Mouse (Mus musculus): Measurements from ENCODE around the gene Smad5. TPM values are rescaled to one million over a fixed set of nuclear protein-coding genes. Genes with fewer than 3 reads are reported as not detected.

The Smad5 gene
- polyA plus RNA-seq (2016; fragmentation: Nextera tagmentation; extraction: Ambion mirVana): 37.0 and 37.2 TPM in 2 replicates

- peaks cover 40% of the 10 kb centered on the region for H3K4me1 ChIP-seq
- peak within 1 kb of the TSS; percentile 92 for H3K9ac ChIP-seq
- peak within 1 kb of the TSS; percentile 89 for H3K27ac ChIP-seq
- ATAC-seq (ENCODE audit: low FRiP score, low read depth): peak; percentile 82
- no peaks in the 10 kb centered on the region for H3K27me3 ChIP-seq (replicated peaks)
- 0 out of 2 replicates have a peak, but pooled peaks cover 6% of the 10 kb centered on the region for H3K36me3 ChIP-seq
- WGBS: 3% methylated on average over 60 of the region's 62 CpGs
- H3K4me3 ChIP-seq: peak within 1 kb of the TSS; percentile 81
- H3K4me2 ChIP-seq (replicated peaks): peak within 1 kb of the TSS; percentile 79
- no peaks in the 10 kb centered on the region for H3K9me3 ChIP-seq
Observed at GRCm38 (mm10) chr13:56702469-56703221, at the start of gene Smad5. Smad5 (plus strand) TSS chr13:56703010.

GRCm38 (mm10) chr13:56654176-56654575, 48.6 kb upstream of the Smad5 start:
- 93% methylated on average over 5 of the region's 5 CpGs for WGBS
- no peaks in the 10 kb centered on the region for H3K36me3 ChIP-seq
- H3K9ac ChIP-seq: no peak overlapping the region
- H3K27me3 ChIP-seq (replicated peaks): no peaks in the 10 kb centered on the region
- no peak overlapping the region for H3K4me3 ChIP-seq
- H3K27ac ChIP-seq: no peak overlapping the region
- no peaks in the 10 kb centered on the region for H3K4me1 ChIP-seq
- ATAC-seq (ENCODE audit: low FRiP score, low read depth): no peak
- H3K9me3 ChIP-seq: no peaks in the 10 kb centered on the region
- no peak overlapping the region for H3K4me2 ChIP-seq (replicated peaks)

GRCm38 (mm10) chr13:56657946-56658512, 44.8 kb upstream of the Smad5 start:
- H3K4me1 ChIP-seq: no peaks in the 10 kb centered on the region
- no peak overlapping the region for H3K4me3 ChIP-seq
- no peaks in the 10 kb centered on the region for H3K27me3 ChIP-seq (replicated peaks)
- no peaks in the 10 kb centered on the region for H3K36me3 ChIP-seq
- WGBS: 43% methylated on average over 7 of the region's 7 CpGs
- no peak overlapping the region for H3K27ac ChIP-seq
- no peak overlapping the region for H3K9ac ChIP-seq
- no peak overlapping the region for H3K4me2 ChIP-seq (replicated peaks)
- H3K9me3 ChIP-seq: no peaks in the 10 kb centered on the region
- ATAC-seq (ENCODE audit: low FRiP score, low read depth): no peak

GRCm38 (mm10) chr13:56658931-56659330, 43.9 kb upstream of the Smad5 start:
- no peak overlapping the region for H3K9ac ChIP-seq
- H3K36me3 ChIP-seq: no peaks in the 10 kb centered on the region
- H3K27ac ChIP-seq: no peak overlapping the region
- H3K27me3 ChIP-seq (replicated peaks): no peaks in the 10 kb centered on the region
- no peaks in the 10 kb centered on the region for H3K9me3 ChIP-seq
- 70% methylated on average over 6 of the region's 6 CpGs for WGBS
- no peak overlapping the region for H3K4me3 ChIP-seq
- no peaks in the 10 kb centered on the region for H3K4me1 ChIP-seq
- no peak for ATAC-seq (ENCODE audit: low FRiP score, low read depth)
- no peak overlapping the region for H3K4me2 ChIP-seq (replicated peaks)

GRCm38 (mm10) chr13:56661914-56662621, 40.7 kb upstream of the Smad5 start:
- WGBS: 64% methylated on average over 7 of the region's 7 CpGs
- H3K27ac ChIP-seq: no peak overlapping the region

GRCm38 (mm10) chr13:56664256-56665170, 38.3 kb upstream of the Smad5 start:
- H3K27ac ChIP-seq: no peak overlapping the region
- H3K4me3 ChIP-seq: no peak overlapping the region
- H3K4me1 ChIP-seq: no peaks in the 10 kb centered on the region
- no peak overlapping the region for H3K4me2 ChIP-seq (replicated peaks)
- no peaks in the 10 kb centered on the region for H3K27me3 ChIP-seq (replicated peaks)
- no peak for ATAC-seq (ENCODE audit: low FRiP score, low read depth)
- no peaks in the 10 kb centered on the region for H3K9me3 ChIP-seq
- H3K9ac ChIP-seq: no peak overlapping the region
- H3K36me3 ChIP-seq: no peaks in the 10 kb centered on the region
- 71% methylated on average over 17 of the region's 17 CpGs for WGBS

More at GRCm38 (mm10) chr13:56661914-56662621, 40.7 kb upstream of the Smad5 start:
- H3K27me3 ChIP-seq (replicated peaks): no peaks in the 10 kb centered on the region
- ATAC-seq (ENCODE audit: low FRiP score, low read depth): no peak
- no peak overlapping the region for H3K4me2 ChIP-seq (replicated peaks)
- no peaks in the 10 kb centered on the region for H3K4me1 ChIP-seq
- no peaks in the 10 kb centered on the region for H3K36me3 ChIP-seq
- H3K9me3 ChIP-seq: no peaks in the 10 kb centered on the region
- H3K4me3 ChIP-seq: no peak overlapping the region
- H3K9ac ChIP-seq: no peak overlapping the region

- Histone ChIP-seq H3K9me3 (no peaks in the 10 kb centered on the region), H3K4me3 (no peak overlapping the region), H3K4me1 (no peaks in the 10 kb centered on the region), H3K4me2 (replicated peaks) (no peak overlapping the region), H3K9ac (no peak overlapping the region), H3K27me3 (replicated peaks) (no peaks in the 10 kb centered on the region), H3K27ac (no peak overlapping the region), H3K36me3 (no peaks in the 10 kb centered on the region)
- WGBS: 69% methylated on average over 11 of the region's 11 CpGs
- ATAC-seq (ENCODE audit: low FRiP score, low read depth): no peak
Observed at GRCm38 (mm10) chr13:56671206-56671605, 31.6 kb upstream of the Smad5 start.

- no peak for ATAC-seq (ENCODE audit: low FRiP score, low read depth)
- no peak overlapping the region for H3K27ac ChIP-seq
- no peaks in the 10 kb centered on the region for H3K36me3 ChIP-seq
- no peak overlapping the region for H3K9ac ChIP-seq
- no peak overlapping the region for H3K4me2 ChIP-seq (replicated peaks)
- WGBS: 73% methylated on average over 4 of the region's 4 CpGs
- 0 out of 2 replicates have a peak, but pooled peaks cover 3% of the 10 kb centered on the region for H3K4me1 ChIP-seq
- no peaks in the 10 kb centered on the region for H3K27me3 ChIP-seq (replicated peaks)
- H3K9me3 ChIP-seq: no peaks in the 10 kb centered on the region
- no peak overlapping the region for H3K4me3 ChIP-seq
Observed at GRCm38 (mm10) chr13:56677731-56678130, 25.1 kb upstream of the Smad5 start.

GRCm38 (mm10) chr13:56678188-56678787, 24.5 kb upstream of the Smad5 start:
- no peak overlapping the region for H3K4me3 ChIP-seq
- no peak overlapping the region for H3K9ac ChIP-seq
- H3K27ac ChIP-seq: no peak overlapping the region
- no peak overlapping the region for H3K4me2 ChIP-seq (replicated peaks)
- H3K9me3 ChIP-seq: no peaks in the 10 kb centered on the region
- no peaks in the 10 kb centered on the region for H3K27me3 ChIP-seq (replicated peaks)
- ATAC-seq (ENCODE audit: low FRiP score, low read depth): no peak
- H3K36me3 ChIP-seq: no peaks in the 10 kb centered on the region
- H3K4me1 ChIP-seq: 0 out of 2 replicates have a peak, but pooled peaks cover 3% of the 10 kb centered on the region
- WGBS: 39% methylated on average over 10 of the region's 10 CpGs

GRCm38 (mm10) chr13:56678826-56679504, 23.8 kb upstream of the Smad5 start:
- WGBS: 70% methylated on average over 10 of the region's 10 CpGs
- Histone ChIP-seq H3K4me3 (no peak overlapping the region), H3K9ac (no peak overlapping the region), H3K9me3 (no peaks in the 10 kb centered on the region), H3K27ac (no peak overlapping the region), H3K4me2 (replicated peaks) (no peak overlapping the region), H3K36me3 (no peaks in the 10 kb centered on the region), H3K27me3 (replicated peaks) (no peaks in the 10 kb centered on the region), H3K4me1 (0 out of 2 replicates have a peak, but pooled peaks cover 3% of the 10 kb centered on the region)
- ATAC-seq (ENCODE audit: low FRiP score, low read depth): no peak

- no peak for ATAC-seq (ENCODE audit: low FRiP score, low read depth)
- H3K4me3 ChIP-seq: no peak overlapping the region
- no peak overlapping the region for H3K9ac ChIP-seq
- no peaks in the 10 kb centered on the region for H3K27me3 ChIP-seq (replicated peaks)
- no peak overlapping the region for H3K27ac ChIP-seq
- no peaks in the 10 kb centered on the region for H3K36me3 ChIP-seq
- no peaks in the 10 kb centered on the region for H3K9me3 ChIP-seq
- 0 out of 2 replicates have a peak, but pooled peaks cover 3% of the 10 kb centered on the region for H3K4me1 ChIP-seq
- 78% methylated on average over 4 of the region's 4 CpGs for WGBS
- H3K4me2 ChIP-seq (replicated peaks): no peak overlapping the region
Observed at GRCm38 (mm10) chr13:56681924-56682323, 20.9 kb upstream of the Smad5 start.

Data from neural tube, embryonic 12.5 days (tissue).